Mouse (Mus musculus): ENCODE measurements at regions not wholly inside any gene's neighbourhood (a gene's known extent, or its start where the extent isn't known, plus 50 kb on each side); places are given as distances from the start of the nearest gene placed in this dataset.

DNA sequence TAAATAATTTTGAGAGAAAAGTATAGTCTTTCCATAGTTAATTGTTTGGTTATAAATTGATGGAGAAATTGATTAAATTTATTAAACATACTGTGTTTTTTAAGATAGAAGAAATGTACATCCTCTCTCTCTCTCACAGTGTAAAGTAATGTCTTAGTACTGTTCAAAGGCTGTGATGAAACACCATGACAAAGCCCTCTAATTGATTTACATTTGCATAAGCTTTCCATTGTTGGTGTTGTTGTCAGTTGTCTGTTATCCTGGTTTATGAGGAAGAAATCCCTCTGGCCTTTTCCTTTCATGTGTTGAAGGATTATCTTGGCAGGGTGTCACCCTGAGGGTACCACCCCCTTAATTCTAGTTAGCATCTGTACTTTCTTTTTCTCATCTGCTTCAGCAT, 207.2 kb upstream of the Dmd start:
- no peaks in the 10 kb centered on the region for H3K9me3 ChIP-seq
- H3K27ac ChIP-seq = no peak overlapping the region
- no peaks in the 10 kb centered on the region for H3K4me1 ChIP-seq (replicated peaks)
- no peak overlapping the region for H3K4me3 ChIP-seq
- DNase-seq (ENCODE audit: low spot score) = no peak
- H3K27me3 ChIP-seq (ENCODE audit: insufficient read depth, poor library complexity, severe bottlenecking) = no peaks in the 10 kb centered on the region
- H3K36me3 ChIP-seq = no peaks in the 10 kb centered on the region

DNA sequence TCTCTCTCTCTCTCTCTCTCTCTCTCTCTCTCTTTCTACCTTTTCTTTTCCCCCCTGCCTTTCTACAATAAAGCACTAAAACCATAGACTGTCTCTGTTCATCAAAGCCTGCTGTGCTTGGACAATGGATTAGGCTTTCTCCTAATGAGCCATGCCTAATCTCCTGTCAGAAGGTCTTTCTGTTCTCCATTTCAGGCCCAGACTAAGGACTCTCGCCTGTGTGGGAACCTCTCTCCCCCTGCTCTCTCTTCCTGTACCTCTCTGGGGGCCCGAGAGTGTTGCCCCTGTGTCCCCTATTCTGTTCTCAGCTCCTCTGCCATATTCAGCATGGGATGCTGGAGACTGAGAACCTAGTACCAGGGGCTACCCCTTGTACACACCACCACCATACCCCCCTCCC, 184.5 kb upstream of the Dmd start:
- H3K4me3 ChIP-seq = no peak overlapping the region
- no peak for DNase-seq (ENCODE audit: low spot score)
- no peaks in the 10 kb centered on the region for H3K36me3 ChIP-seq
- H3K27me3 ChIP-seq (ENCODE audit: insufficient read depth, poor library complexity, severe bottlenecking) = no peaks in the 10 kb centered on the region
- no peaks in the 10 kb centered on the region for H3K4me1 ChIP-seq (replicated peaks)
- WGBS = 53% methylated on average over 2 of the region's 2 CpGs
- no peaks in the 10 kb centered on the region for H3K9me3 ChIP-seq
- no peak overlapping the region for H3K27ac ChIP-seq

DNA sequence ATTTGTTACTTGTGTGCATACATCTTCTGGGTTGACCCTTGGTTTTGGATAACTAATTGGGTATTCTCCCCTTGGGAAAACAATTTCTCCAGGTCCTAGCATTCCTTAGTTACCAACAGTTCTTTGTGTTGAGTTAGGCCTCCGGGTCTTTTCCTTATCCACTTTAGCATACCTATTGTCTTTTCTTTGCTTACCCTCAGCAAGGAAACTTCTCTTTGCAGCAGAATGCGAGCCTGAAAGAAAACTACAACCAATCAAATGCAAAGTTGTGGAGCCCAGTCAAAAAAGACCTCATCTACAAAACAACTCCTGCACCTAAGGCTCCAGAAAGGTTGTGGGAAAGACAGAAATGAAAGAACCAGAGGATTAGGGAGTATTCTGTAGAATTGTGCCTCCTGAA, 139.5 kb upstream of the Dmd start:
- Histone ChIP-seq H3K4me3 (no peak overlapping the region), H3K9me3 (no peaks in the 10 kb centered on the region), H3K36me3 (no peaks in the 10 kb centered on the region), H3K27ac (no peak overlapping the region), H3K27me3 (ENCODE audit: insufficient read depth, poor library complexity, severe bottlenecking) (no peaks in the 10 kb centered on the region), H3K4me1 (replicated peaks) (no peaks in the 10 kb centered on the region)
- no peak for DNase-seq (ENCODE audit: low spot score)
- 23% methylated on average over 2 of the region's 2 CpGs for WGBS

DNA sequence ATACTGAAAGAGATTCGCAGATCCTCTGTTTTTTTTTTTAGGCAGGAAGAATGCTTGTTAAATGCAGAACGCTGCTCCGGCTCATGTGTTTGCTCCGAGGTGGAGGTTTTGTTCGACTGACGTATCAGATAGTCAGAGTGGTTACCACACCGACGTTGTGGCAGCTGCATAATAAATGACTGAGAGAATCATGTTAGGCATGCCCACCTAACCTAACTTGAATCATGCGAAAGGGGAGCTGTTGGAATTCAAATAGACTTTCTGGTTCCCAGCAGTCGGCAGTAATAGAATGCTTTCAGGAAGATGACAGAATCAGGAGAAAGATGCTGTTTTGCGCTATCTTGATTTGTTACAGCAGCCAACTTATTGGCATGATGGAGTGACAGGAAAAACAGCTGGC, 134.1 kb upstream of the Dmd start:
- no peak overlapping the region for H3K27ac ChIP-seq
- WGBS = 24% methylated on average over 11 of the region's 11 CpGs
- peak overlapping the region; percentile 36 for H3K4me3 ChIP-seq
- H3K36me3 ChIP-seq = no peaks in the 10 kb centered on the region
- DNase-seq (ENCODE audit: low spot score) = peak; percentile 2
- H3K27me3 ChIP-seq (ENCODE audit: insufficient read depth, poor library complexity, severe bottlenecking) = no peaks in the 10 kb centered on the region
- H3K4me1 ChIP-seq (replicated peaks) = no peaks in the 10 kb centered on the region
- no peaks in the 10 kb centered on the region for H3K9me3 ChIP-seq

DNA sequence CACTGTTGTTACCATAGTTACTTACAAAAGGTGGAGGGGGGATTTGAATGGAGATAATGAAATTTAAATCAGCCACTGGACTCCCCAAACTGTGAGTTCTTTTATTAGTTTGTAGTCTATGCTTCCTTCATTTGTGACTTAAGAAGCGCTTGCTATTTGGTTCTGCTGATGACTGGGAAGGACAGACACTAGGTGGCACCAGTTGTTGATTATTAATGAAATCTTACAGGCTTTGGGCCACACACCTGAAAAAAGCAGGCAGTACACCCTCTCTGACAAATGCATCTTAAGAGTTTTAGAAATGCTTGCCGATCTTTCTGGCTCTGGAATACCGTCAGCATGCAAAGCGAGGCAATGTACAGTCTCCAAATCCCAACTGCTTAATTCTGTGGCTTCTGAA, 131.6 kb upstream of the Dmd start:
- no peaks in the 10 kb centered on the region for H3K27me3 ChIP-seq (ENCODE audit: insufficient read depth, poor library complexity, severe bottlenecking)
- WGBS = 60% methylated on average over 4 of the region's 4 CpGs
- no peaks in the 10 kb centered on the region for H3K4me1 ChIP-seq (replicated peaks)
- no peak overlapping the region for H3K4me3 ChIP-seq
- H3K36me3 ChIP-seq = no peaks in the 10 kb centered on the region
- H3K27ac ChIP-seq = no peak overlapping the region
- no peaks in the 10 kb centered on the region for H3K9me3 ChIP-seq
- no peak for DNase-seq (ENCODE audit: low spot score)

DNA sequence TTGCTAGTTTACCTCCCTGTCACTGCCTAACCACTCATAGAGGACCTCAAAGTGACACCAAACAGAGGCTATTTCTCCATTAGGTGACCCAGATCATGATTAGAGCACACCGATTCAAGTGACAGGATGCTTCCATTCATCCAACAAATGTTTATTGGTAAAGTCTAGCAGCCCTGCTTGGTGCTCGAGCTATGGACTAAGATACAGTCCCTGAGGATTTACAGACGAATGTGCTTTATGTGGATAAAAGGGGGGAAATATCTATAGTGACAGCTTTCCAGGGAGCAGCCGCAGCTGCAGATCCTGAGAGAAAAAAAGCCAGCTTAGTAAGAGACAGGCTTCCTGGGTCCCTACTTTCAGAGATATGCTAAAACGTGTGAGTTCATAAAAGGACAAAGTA, 125.1 kb upstream of the Dmd start:
- Histone ChIP-seq H3K9me3 (no peaks in the 10 kb centered on the region), H3K4me1 (replicated peaks) (no peaks in the 10 kb centered on the region), H3K27ac (no peak overlapping the region), H3K36me3 (no peaks in the 10 kb centered on the region), H3K27me3 (ENCODE audit: insufficient read depth, poor library complexity, severe bottlenecking) (no peaks in the 10 kb centered on the region), H3K4me3 (no peak overlapping the region)
- WGBS = 51% methylated on average over 5 of the region's 5 CpGs
- no peak for DNase-seq (ENCODE audit: low spot score)

DNA sequence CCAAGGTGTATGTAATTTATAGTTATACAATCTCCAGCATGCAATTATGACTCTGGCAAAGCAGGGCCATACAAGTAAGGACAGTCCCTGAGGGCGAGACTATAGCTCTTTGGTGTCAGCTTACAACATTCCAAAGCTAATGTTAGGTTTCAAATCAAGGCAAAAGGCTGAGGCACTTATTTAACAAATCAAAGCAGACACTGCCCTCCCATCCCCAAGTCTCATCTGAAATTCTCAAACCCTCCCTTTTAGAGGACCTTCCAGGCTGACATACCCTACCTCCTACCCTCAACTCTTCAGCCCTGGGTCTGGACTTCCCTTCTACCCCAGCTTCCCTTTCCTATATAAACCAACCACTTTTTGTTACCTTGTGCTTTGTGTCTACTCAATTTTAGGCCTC, 82.6 kb upstream of the Dmd start:
- no peak overlapping the region for H3K27ac ChIP-seq
- no peaks in the 10 kb centered on the region for H3K9me3 ChIP-seq
- H3K27me3 ChIP-seq (ENCODE audit: insufficient read depth, poor library complexity, severe bottlenecking) = no peaks in the 10 kb centered on the region
- no peaks in the 10 kb centered on the region for H3K4me1 ChIP-seq (replicated peaks)
- no peak overlapping the region for H3K4me3 ChIP-seq
- 50% methylated on average over 1 of the region's 1 CpGs for WGBS
- no peak for DNase-seq (ENCODE audit: low spot score)
- H3K36me3 ChIP-seq = no peaks in the 10 kb centered on the region

Data from hindbrain, embryonic 10.5 days (tissue).